Mouse (Mus musculus): ENCODE data around the gene Itgb2l. TPM values are rescaled to one million over a fixed set of nuclear protein-coding genes. Genes with fewer than 3 reads are reported as not detected.
A peak's percentile ranks its signal among the peaks of the same experiment; 100 is the strongest.

Itgb2l gene
- polyA plus RNA-seq, 1 experiment from 2014 or later: 1.4 TPM

DNA sequence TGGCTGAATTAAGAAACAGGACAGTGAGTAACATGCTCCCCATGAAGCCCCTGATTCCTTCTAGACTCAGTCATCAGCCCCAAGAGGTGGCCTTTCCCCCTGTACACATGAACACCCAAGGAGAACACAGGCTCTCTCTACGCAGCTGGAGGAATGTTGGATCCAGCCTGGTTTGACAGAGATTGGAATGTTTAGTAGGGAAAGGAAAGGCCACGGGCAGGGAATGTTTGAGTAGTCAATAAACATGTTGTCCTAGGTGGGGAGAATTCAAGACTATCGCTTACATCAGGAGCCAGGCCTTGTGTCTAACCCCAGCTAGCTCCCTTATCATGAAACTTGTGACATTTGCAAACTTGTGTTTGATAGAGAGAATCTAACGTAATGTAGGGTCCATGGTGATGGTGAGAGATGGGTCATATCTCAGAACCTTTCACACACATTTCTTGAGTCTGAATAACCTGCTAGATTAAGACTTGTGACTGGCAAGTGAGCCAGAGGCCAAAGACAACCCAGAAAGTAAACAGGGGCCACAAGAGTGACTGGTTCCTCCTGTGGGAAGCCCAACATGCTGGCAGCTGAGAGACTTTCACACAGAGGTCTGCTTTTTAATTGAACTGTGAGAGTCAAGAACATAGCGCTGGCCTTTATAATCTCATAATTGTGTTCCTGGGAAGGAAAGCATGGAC is 60.8 kb downstream of the Itgb2l start:
- Histone ChIP-seq H3K4me2 (ENCODE audit: low read depth, low read length) (no peak overlapping the region), H3K36me3 (ENCODE audit: control insufficient read depth, insufficient read depth, low read length) (no peaks in the 10 kb centered on the region), H3K4me1 (ENCODE audit: control insufficient read depth, insufficient read depth, low read length) (no peaks in the 10 kb centered on the region), H3K27me3 (ENCODE audit: control insufficient read depth, insufficient read depth, low read length) (no peaks in the 10 kb centered on the region), H3K4me3 (replicated peaks; ENCODE audit: low read length) (no peak overlapping the region), H3K27ac (ENCODE audit: low read length) (peak overlapping the region; percentile 62), H3K9ac (ENCODE audit: low read length) (no peak overlapping the region), H3K9me3 (replicated peaks; ENCODE audit: control insufficient read depth, low read length) (no peaks in the 10 kb centered on the region)
- 57% methylated on average over 5 of the region's 5 CpGs for WGBS
- ATAC-seq (ENCODE audit: insufficient read depth, low FRiP score): peak; percentile 88

DNA sequence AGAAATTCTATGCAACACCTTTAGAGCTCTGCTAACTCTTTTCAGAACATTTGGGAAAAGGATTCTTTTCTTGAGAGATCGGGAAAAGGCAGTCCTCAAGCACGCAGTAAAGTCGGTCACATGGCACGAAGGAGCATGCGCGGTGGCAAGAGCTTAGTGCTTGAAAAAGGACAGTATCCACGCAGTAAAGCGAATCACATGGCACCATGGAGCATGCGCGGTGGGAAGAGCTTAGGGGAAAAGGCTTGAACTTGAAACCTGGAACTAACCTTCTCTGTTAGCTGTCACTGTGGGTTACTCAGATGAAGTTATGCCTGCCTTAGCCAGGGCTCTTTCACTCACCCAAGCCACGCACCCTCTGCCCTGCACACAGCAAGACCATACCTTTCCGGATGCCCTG is 62.0 kb downstream of the Itgb2l start:
- Histone ChIP-seq H3K27ac (ENCODE audit: low read length) (no peak overlapping the region), H3K4me3 (replicated peaks; ENCODE audit: low read length) (no peak overlapping the region), H3K9ac (ENCODE audit: low read length) (no peak overlapping the region), H3K27me3 (ENCODE audit: control insufficient read depth, insufficient read depth, low read length) (no peaks in the 10 kb centered on the region), H3K9me3 (replicated peaks; ENCODE audit: control insufficient read depth, low read length) (no peaks in the 10 kb centered on the region), H3K4me1 (ENCODE audit: control insufficient read depth, insufficient read depth, low read length) (peaks cover 2% of the 10 kb centered on the region; the same call in 1 of the 2 replicates), H3K36me3 (ENCODE audit: control insufficient read depth, insufficient read depth, low read length) (no peaks in the 10 kb centered on the region), H3K4me2 (ENCODE audit: low read depth, low read length) (no peak overlapping the region)
- WGBS: 88% methylated on average over 12 of the region's 12 CpGs
- no peak for ATAC-seq (ENCODE audit: insufficient read depth, low FRiP score)

DNA sequence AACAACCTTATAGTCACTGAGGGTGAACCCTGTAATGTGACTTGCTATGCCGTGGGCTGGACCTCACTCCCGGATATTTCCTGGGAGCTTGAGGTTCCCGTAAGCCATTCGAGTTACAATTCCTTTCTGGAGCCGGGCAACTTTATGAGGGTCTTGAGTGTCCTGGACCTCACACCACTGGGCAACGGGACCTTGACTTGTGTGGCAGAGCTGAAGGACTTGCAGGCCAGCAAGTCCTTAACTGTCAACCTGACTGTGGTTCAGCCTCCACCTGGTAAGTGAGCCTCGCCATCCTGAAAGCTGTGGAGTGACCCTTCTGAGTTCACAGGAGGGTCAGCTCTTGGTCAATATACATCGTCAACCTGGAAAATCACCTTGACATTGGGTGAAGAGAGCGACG is 65.3 kb downstream of the Itgb2l start:
- Histone ChIP-seq H3K9me3 (replicated peaks; ENCODE audit: control insufficient read depth, low read length) (no peaks in the 10 kb centered on the region), H3K4me1 (ENCODE audit: control insufficient read depth, insufficient read depth, low read length) (peaks cover 2% of the 10 kb centered on the region; the same call in 1 of the 2 replicates), H3K27ac (ENCODE audit: low read length) (no peak overlapping the region), H3K4me2 (ENCODE audit: low read depth, low read length) (no peak overlapping the region), H3K36me3 (ENCODE audit: control insufficient read depth, insufficient read depth, low read length) (no peaks in the 10 kb centered on the region), H3K9ac (ENCODE audit: low read length) (no peak overlapping the region), H3K4me3 (replicated peaks; ENCODE audit: low read length) (no peak overlapping the region), H3K27me3 (ENCODE audit: control insufficient read depth, insufficient read depth, low read length) (no peaks in the 10 kb centered on the region)
- WGBS: 88% methylated on average over 10 of the region's 10 CpGs
- ATAC-seq (ENCODE audit: insufficient read depth, low FRiP score): no peak

DNA sequence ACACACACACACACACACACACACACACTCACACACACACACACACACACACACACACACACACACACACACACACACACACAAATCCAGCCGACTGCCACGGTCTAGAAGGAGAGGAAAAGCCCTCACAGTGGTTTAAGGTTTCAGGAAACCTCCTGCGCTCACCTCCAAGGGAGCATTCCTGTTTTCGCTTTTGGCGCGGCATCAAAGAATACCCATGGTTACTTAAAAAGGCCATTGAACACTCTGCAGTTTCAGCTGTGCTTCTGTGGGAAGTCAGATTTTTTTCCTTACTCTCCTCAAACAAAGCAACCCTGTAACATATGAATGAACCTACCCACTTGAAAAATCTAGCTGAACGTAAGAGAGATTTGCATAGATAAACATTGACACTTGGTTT is 67.1 kb downstream of the Itgb2l start:
- Histone ChIP-seq H3K9me3 (replicated peaks; ENCODE audit: control insufficient read depth, low read length) (no peaks in the 10 kb centered on the region), H3K4me3 (replicated peaks; ENCODE audit: low read length) (no peak overlapping the region), H3K27ac (ENCODE audit: low read length) (no peak overlapping the region), H3K36me3 (ENCODE audit: control insufficient read depth, insufficient read depth, low read length) (no peaks in the 10 kb centered on the region), H3K9ac (ENCODE audit: low read length) (no peak overlapping the region), H3K4me1 (ENCODE audit: control insufficient read depth, insufficient read depth, low read length) (peaks cover 2% of the 10 kb centered on the region; the same call in 1 of the 2 replicates), H3K27me3 (ENCODE audit: control insufficient read depth, insufficient read depth, low read length) (no peaks in the 10 kb centered on the region), H3K4me2 (ENCODE audit: low read depth, low read length) (no peak overlapping the region)
- WGBS: 7% methylated on average over 7 of the region's 7 CpGs
- peak; percentile 49; the same call in 1 of the 2 replicates for ATAC-seq (ENCODE audit: insufficient read depth, low FRiP score)

DNA sequence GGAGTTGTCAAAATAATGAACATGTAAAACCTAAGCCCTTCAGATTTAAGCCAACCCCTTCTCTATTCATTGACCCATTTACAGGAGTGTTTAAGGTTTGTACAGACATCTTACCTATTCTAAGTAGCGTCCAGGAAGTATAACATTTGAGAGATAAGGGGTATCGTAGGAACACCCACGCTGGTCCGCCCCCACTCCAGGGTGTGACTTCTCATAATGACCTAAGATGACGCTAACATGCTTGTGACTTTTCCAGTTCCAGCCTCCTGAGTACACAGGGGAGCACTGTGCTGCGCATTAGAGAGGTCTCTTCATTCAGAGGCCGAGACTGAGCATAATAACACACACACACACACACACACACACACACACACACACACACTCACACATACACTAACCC is 67.9 kb downstream of the Itgb2l start:
- Histone ChIP-seq H3K4me1 (ENCODE audit: control insufficient read depth, insufficient read depth, low read length) (peaks cover 2% of the 10 kb centered on the region; the same call in 1 of the 2 replicates), H3K4me3 (replicated peaks; ENCODE audit: low read length) (no peak overlapping the region), H3K9ac (ENCODE audit: low read length) (no peak overlapping the region), H3K36me3 (ENCODE audit: control insufficient read depth, insufficient read depth, low read length) (no peaks in the 10 kb centered on the region), H3K4me2 (ENCODE audit: low read depth, low read length) (no peak overlapping the region), H3K9me3 (replicated peaks; ENCODE audit: control insufficient read depth, low read length) (no peaks in the 10 kb centered on the region), H3K27ac (ENCODE audit: low read length) (no peak overlapping the region), H3K27me3 (ENCODE audit: control insufficient read depth, insufficient read depth, low read length) (no peaks in the 10 kb centered on the region)
- peak; percentile 78; the same call in 1 of the 2 replicates for ATAC-seq (ENCODE audit: insufficient read depth, low FRiP score)
- WGBS: 66% methylated on average over 7 of the region's 7 CpGs

DNA sequence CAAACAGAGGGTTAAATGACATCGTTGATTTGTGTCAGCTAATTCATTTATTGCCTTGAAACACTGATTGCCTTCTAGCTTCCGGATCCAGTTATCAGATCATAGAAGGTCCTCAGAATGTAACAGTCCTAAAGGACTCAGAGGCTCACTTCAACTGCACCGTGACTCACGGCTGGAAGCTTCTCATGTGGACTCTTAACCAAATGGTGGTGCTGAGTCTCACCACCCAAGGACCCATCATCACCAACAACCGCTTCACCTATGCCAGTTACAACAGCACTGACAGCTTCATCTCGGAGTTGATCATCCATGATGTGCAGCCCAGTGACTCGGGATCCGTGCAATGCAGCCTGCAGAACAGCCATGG is 70.7 kb downstream of the Itgb2l start:
- Histone ChIP-seq H3K4me1 (ENCODE audit: control insufficient read depth, insufficient read depth, low read length) (peaks cover 2% of the 10 kb centered on the region; the same call in 1 of the 2 replicates), H3K36me3 (ENCODE audit: control insufficient read depth, insufficient read depth, low read length) (no peaks in the 10 kb centered on the region), H3K4me2 (ENCODE audit: low read depth, low read length) (no peak overlapping the region), H3K27me3 (ENCODE audit: control insufficient read depth, insufficient read depth, low read length) (no peaks in the 10 kb centered on the region), H3K9ac (ENCODE audit: low read length) (no peak overlapping the region), H3K9me3 (replicated peaks; ENCODE audit: control insufficient read depth, low read length) (no peaks in the 10 kb centered on the region), H3K27ac (ENCODE audit: low read length) (no peak overlapping the region), H3K4me3 (replicated peaks; ENCODE audit: low read length) (no peak overlapping the region)
- 72% methylated on average over 8 of the region's 8 CpGs for WGBS
- ATAC-seq (ENCODE audit: insufficient read depth, low FRiP score): no peak

Other genes starting within 250 kb of the Itgb2l start
- gene Sh3bgr, start 243.2 kb downstream of the Itgb2l start, polyA plus RNA-seq (2015; fragmentation: Nextera tagmentation; extraction: Ambion mirVana): 50.3 and 60.9 TPM in 2 replicates
- 0.49 and 0.61 TPM in 2 replicates for gene B3galt5, start 207.8 kb downstream of the Itgb2l start, polyA plus RNA-seq (2015; fragmentation: Nextera tagmentation; extraction: Ambion mirVana)
- 47.2 and 54.0 TPM in 2 replicates for gene Pcp4, start 24.0 kb upstream of the Itgb2l start, polyA plus RNA-seq (2015; fragmentation: Nextera tagmentation; extraction: Ambion mirVana)